Mouse (Mus musculus) inflammation-experienced regulatory T-cells, adult 16 weeks (primary cell): ENCODE measurements around the gene Gm13697. TPM values are rescaled to one million over a fixed set of nuclear protein-coding genes. Genes with fewer than 3 reads are reported as not detected.

ENCODE experiments used
- polyA plus RNA-seq: library from polyadenylated mRNA; unstranded; fragments of 100-300 nt; shearing (Covaris generic); gene quantifications from one replicate; pipeline ENCODE4 v1.2.1, GENCODE M21; 2017

Gene Gm13697
- not detected for polyA plus RNA-seq

DNA sequence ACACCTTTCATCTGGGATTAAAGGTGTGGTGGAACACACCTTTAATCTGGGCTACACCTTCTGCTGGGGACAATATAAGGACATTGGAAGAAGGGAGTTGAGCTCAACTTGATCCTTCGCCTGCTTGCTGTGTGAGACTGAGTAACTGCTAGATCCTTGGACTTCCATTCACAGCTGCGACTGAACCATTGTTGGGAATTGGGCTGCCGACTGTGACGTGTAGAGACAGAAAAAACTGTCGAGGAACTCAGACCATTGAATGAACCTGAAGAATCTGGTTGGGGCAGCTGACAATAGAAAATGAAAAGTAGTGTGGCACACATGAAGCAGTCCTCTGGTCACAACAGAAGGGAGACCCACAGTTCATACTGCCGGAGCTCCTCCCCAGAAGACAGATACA is at the start of gene Gm13697:
Gene Gm13697 (plus strand): TSS at position 301 of the 400 bp plus-strand sequence.

DNA sequence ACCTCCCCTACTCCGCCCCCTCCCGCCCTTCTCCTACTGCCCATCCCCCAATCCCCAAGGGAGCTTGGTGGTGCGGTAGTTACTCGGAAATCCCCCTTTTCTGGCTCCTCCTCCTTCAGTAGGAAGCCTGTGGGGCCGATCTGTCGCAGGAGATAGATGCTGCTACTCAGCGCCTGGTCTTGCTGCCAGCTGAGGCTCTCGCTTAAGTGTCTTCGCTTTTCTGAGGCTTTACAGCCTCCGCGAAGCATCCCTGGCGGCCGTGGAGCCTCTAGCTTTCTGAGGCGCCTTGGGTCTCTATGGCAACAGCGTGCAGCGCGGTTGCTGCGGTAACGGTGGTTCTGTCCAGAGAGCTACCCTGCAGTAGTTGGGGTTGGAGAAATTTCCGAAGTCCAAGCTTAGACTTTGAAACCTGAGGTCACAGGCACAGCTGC is 43.6 kb upstream of the Gm13697 start, which contains the start of gene Zswim2:
Gene Zswim2 (minus strand): TSS at position 298 of the 431 bp plus-strand sequence.

DNA sequence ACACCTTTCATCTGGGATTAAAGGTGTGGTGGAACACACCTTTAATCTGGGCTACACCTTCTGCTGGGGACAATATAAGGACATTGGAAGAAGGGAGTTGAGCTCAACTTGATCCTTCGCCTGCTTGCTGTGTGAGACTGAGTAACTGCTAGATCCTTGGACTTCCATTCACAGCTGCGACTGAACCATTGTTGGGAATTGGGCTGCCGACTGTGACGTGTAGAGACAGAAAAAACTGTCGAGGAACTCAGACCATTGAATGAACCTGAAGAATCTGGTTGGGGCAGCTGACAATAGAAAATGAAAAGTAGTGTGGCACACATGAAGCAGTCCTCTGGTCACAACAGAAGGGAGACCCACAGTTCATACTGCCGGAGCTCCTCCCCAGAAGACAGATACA is 29.1 kb upstream of the Gm13697 start, which contains the start of gene Gm13698:
Gene Gm13698 (plus strand): TSS at position 301 of the 400 bp plus-strand sequence.

DNA sequence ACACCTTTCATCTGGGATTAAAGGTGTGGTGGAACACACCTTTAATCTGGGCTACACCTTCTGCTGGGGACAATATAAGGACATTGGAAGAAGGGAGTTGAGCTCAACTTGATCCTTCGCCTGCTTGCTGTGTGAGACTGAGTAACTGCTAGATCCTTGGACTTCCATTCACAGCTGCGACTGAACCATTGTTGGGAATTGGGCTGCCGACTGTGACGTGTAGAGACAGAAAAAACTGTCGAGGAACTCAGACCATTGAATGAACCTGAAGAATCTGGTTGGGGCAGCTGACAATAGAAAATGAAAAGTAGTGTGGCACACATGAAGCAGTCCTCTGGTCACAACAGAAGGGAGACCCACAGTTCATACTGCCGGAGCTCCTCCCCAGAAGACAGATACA is 23.3 kb upstream of the Gm13697 start, which contains the start of gene Gm13693:
Gene Gm13693 (plus strand): TSS at position 301 of the 400 bp plus-strand sequence.

DNA sequence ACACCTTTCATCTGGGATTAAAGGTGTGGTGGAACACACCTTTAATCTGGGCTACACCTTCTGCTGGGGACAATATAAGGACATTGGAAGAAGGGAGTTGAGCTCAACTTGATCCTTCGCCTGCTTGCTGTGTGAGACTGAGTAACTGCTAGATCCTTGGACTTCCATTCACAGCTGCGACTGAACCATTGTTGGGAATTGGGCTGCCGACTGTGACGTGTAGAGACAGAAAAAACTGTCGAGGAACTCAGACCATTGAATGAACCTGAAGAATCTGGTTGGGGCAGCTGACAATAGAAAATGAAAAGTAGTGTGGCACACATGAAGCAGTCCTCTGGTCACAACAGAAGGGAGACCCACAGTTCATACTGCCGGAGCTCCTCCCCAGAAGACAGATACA is 17.5 kb upstream of the Gm13697 start, which contains the start of gene Gm13695:
Gene Gm13695 (plus strand): TSS at position 301 of the 400 bp plus-strand sequence.

DNA sequence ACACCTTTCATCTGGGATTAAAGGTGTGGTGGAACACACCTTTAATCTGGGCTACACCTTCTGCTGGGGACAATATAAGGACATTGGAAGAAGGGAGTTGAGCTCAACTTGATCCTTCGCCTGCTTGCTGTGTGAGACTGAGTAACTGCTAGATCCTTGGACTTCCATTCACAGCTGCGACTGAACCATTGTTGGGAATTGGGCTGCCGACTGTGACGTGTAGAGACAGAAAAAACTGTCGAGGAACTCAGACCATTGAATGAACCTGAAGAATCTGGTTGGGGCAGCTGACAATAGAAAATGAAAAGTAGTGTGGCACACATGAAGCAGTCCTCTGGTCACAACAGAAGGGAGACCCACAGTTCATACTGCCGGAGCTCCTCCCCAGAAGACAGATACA is 11.7 kb upstream of the Gm13697 start, which contains the start of gene Gm13696:
Gene Gm13696 (plus strand): TSS at position 301 of the 400 bp plus-strand sequence.

DNA sequence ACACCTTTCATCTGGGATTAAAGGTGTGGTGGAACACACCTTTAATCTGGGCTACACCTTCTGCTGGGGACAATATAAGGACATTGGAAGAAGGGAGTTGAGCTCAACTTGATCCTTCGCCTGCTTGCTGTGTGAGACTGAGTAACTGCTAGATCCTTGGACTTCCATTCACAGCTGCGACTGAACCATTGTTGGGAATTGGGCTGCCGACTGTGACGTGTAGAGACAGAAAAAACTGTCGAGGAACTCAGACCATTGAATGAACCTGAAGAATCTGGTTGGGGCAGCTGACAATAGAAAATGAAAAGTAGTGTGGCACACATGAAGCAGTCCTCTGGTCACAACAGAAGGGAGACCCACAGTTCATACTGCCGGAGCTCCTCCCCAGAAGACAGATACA is 5.9 kb upstream of the Gm13697 start, which contains the start of gene Gm13694:
Gene Gm13694 (plus strand): TSS at position 301 of the 400 bp plus-strand sequence.

DNA sequence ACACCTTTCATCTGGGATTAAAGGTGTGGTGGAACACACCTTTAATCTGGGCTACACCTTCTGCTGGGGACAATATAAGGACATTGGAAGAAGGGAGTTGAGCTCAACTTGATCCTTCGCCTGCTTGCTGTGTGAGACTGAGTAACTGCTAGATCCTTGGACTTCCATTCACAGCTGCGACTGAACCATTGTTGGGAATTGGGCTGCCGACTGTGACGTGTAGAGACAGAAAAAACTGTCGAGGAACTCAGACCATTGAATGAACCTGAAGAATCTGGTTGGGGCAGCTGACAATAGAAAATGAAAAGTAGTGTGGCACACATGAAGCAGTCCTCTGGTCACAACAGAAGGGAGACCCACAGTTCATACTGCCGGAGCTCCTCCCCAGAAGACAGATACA is 5.7 kb downstream of the Gm13697 start, which contains the start of gene Gm13691:
Gene Gm13691 (plus strand): TSS at position 301 of the 400 bp plus-strand sequence.

Other genes with a start within 250 kb of the Gm13697 start
- 0.18 TPM for gene Fam171b, start 172.1 kb upstream of the Gm13697 start, polyA plus RNA-seq
- gene Zswim2, start 43.5 kb upstream of the Gm13697 start, polyA plus RNA-seq = not detected
- gene Gm13698, start 29.1 kb upstream of the Gm13697 start, polyA plus RNA-seq = not detected
- not detected for gene Gm13693, start 23.2 kb upstream of the Gm13697 start, polyA plus RNA-seq
- not detected for gene Gm13695, start 17.4 kb upstream of the Gm13697 start, polyA plus RNA-seq
- not detected for gene Gm13696, start 11.6 kb upstream of the Gm13697 start, polyA plus RNA-seq
- gene Gm13694, start 5.8 kb upstream of the Gm13697 start, polyA plus RNA-seq = not detected
- not detected for gene Gm13691, start 5.8 kb downstream of the Gm13697 start, polyA plus RNA-seq